Mouse (Mus musculus) cerebellum, adult (tissue): ENCODE data around the gene Gm10570.
A peak's percentile ranks its signal among the peaks of the same experiment; 100 is the strongest.

ENCODE experiments used
- ATAC-seq: cut with Nextera tagmentation; 2 replicates; pipeline ENCODE4 v1.9.2; 2017; ENCODE audit warnings: mild to moderate bottlenecking, moderate library complexity, mixed read lengths; ENCODE audit not compliant: insufficient number of reproducible peaks, low FRiP score, low TSS enrichment

The Gm10570 gene

DNA sequence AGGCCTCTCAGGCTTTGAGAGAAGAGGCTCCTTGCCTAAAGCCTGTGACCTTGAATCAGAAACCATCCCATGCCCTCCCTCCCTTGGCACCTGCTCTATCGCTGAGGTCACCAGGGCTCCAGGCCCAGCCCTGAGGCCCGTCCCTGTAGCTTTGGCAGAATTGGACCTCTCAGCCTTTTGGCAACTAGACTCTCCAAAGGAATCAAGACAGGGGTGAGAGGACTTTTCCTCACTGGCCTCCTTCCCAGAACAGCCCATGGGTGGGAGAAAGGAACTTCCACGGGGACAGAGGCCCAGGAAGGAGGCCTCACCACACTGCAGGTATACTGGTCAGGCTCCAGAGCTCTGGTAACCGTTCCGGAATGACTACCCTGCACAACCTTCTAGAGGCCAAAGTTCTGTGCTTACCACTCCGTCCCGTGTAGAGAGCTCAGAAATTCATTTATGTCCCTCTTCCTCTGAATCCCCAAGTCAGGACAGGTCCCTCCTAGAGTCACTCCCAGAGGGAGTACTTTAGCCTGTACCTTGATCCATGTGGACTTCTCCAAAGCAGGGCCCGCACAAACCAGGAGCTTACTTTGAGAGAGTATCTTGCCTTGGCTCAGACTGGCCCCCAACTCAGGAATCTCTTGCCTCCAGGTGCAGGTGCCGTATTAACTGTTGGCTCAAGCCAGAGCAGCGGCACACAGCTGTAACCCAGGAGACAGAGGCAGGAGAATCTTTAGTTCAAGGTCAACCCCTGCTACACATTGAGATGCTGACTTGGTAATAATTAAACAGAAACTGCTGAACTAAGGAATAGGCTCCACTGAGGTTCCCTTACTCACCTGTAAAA, 1.5 kb downstream of the Gm10570 start:
- no peak for ATAC-seq

DNA sequence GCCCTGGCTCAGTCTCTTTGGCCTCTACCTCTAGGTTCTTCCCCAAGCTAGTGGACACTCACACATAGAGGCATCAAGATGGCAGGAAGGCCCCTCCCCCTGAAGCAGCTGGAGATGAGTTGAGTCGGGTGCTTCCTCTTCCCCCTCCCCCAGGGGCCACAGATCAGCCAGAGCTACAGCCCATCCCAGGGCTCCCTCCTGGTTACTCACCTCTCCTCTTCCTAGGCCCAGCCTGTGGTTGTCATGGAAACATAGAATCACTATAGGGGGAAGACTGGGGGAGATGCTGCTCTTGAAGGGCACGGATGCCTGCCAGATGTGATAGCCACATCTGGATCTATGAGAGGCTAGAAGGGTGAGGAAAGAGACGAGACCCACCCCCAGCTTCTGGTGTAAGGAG, 3.7 kb downstream of the Gm10570 start:
- ATAC-seq, result no peak

DNA sequence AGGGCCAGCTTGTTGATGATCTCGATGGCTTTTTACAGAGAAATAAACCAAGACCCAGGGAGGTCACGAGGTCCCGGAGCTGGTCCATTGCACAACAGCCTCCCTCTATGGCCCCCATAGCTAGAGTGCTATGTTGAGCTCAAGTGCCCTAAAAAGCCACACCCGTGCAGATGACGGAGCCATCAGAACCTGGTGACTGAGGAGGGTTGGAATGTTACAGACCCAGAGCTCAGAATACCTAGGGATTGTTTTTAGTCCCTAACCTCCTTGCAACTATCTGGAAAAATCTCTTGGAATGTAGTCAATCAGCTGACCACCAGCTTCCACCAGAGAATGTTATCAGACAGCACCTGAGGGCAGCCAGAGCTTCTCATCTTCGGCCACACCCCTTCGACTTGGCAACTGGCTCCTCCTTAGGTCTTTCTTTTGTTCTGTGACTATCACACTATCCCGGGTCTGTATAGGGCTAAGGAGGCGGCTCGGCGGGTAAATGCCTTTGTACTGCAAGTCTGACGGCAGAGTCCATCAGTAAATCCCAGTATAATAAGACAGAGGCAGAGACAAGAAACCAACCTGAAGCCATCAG, 6.1 kb downstream of the Gm10570 start:
- ATAC-seq, result no peak

DNA sequence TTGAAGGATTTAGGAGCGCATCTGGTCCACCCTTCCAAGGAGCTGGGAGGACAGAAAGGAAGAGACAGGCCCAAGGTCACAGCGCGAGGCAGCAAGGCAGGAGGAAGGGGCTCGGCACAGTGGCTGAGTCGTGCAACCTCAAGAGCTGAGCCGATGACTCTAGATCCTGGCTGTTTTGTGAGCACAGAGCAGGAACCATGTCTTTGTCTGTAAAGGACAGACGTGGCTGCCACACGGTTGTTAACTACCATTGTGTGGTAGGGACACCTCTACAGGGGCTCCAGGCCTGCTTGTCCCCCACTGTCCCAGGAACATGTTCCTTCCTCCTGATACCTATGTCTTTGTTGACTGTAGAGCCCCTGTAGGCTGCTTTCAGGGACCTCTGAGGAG, 8.8 kb downstream of the Gm10570 start:
- ATAC-seq, result 0 out of 2 replicates have a peak, but pooled peaks have one; percentile 18

DNA sequence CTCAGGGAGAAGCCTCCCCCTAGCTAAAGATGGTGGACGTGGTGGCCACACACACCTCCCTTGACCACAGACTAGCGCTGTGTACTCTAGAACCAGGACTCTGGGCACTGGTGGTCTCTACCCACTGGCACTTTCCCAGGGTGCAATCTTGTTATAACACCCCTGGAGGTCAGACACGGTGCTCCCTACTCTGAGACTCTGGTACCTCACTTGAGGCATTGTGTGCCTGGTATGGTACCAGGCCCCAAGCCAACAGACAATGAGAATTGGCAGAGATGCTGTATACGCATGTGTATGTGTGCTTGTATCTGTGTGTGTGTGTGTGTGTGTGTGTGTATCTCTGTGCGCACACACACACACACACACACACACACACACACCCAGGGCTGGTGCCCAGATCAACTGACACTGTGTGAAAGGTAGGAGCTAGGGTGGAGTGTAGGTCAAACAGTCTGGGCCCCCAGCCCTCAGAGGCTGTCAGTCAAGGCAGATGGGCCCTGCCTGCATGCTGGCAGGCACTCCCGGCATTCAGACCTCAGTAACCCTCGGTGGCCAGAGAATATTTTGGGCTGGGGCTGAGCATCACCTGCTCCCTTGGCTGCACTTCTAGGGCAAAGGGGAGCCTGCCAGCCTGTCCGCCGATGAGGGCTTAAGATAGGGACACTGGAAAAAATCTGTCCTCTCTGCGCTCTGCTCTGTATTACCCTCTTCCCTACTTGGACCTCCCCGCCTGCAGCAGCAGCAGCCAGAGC, 9.4 kb downstream of the Gm10570 start:
- ATAC-seq, result peak; percentile 79

DNA sequence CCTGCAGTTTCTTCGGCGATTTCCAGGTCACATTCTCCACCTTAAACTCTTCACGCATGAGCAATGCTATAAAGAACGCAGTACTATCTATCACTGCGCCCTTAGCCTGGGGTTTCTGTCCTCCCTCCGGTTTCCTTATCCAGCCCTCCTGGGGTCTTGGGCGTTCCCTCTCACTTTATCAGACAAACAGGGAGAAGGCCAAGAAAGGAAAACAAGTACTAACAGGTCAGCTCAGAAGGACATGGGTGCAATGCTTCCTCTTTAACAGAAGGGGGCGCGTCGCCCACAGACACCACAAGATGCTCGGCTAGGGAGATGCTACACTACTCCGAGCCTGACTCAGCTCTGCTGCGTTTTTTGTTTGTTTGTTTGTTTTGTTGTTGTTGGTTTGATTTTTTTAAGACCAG, 11.3 kb downstream of the Gm10570 start:
- ATAC-seq, result no peak

DNA sequence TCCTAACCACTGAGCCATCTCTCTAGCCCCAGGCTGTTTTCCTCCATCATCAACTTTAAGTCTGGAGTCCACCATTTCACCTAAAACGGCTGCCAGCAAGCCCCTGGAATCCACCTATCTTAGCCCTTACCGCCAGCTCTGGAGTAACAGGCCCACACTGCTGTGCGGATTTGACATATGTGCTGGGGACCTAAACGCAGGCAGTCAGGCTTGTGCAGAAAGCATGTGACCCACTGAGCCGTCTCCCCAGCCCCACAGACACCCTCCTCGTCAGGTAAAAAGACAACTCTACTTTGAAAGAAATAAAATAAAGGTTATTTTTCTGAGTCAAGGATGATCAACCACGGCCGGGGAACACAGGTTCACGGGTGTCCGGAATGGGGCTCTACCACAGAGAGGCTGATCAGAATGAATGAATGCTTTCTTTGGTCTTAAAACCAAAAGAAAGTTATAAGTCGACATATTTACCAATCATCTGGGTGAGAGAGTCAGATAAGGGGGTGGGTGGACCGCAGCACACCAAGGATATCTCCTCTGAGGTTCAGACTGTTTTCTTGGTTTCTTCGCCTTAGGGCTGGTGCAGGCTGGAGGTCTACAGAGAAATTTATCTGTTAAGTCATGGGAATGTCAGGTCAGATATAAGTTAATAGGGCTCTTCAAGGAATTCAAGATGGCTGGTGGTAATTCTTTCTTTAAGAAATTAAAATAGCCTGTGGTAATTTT, 12.1 kb downstream of the Gm10570 start:
- no peak for ATAC-seq

DNA sequence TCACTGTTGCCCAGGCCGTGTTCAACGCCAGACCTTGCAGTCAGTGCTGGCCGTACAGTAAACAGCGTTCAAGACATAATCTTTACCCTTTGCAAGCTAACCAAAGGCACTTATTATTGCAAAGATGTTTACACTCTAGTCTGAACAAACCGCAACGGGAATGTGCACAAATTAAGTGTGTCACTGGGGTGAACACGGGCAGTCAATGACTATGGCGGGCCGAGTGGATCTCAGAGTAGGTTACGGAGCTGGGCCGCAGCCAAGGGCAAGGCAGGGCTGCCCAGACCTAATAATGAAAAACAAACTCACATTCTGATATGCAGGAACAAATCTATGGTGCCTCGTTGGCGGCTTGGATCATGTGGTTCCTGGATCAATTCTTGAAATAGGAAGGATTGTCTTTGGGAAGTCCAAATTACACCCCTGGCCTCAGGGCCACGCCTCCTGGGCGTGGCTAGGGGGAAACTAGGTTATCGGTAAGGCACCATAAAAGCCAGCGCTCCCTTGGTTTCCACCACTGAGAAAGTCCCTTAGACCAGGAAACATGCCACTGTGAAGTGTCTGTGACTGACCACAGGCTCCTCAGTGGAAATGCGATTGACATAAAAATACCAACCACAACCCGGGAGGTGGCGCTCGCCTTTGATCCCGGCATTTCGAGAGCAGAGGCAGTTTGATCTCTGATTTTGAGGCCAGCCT, 13.3 kb downstream of the Gm10570 start:
- no peak for ATAC-seq

DNA sequence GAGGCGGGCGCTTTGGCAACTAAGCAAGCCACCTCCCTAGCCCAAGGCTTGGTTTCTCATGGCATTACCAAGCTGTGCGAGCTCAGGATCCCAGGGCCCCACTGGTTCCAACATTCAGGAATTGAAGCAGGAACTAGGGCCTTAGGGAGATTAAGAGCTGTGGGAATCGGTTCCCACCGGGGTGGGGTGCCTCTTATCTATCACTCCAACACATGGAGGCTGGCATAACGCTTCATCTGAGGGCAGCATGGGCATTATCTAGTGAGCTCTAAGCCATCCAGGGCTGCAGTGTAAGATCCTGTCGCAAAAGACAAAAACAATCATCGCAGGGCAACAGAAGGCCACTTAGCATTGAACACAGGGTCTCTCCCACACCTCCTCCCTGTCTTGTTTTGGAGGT, 14.0 kb downstream of the Gm10570 start:
- ATAC-seq, result no peak

DNA sequence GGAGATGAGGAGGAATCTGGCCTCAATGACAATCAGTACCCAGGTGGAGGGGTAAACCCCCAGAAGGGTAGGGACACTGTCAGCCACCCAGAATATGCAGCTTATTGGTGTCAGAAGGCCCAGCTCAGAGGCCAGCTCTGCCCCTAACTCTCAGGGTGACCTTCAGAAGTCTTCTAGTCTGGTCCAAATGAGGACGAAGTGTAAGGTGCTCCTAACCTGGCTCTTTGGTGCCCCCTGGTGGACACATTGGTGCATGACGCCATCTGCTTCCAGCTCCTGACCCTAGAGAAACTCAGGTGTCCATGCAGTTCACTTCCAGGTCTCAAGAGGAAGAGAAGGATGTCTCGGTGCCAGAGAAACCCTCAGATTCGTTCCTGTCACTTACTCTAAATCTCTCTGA, 16.2 kb downstream of the Gm10570 start:
- peak; percentile 40; the same call in 1 of the 2 replicates for ATAC-seq

DNA sequence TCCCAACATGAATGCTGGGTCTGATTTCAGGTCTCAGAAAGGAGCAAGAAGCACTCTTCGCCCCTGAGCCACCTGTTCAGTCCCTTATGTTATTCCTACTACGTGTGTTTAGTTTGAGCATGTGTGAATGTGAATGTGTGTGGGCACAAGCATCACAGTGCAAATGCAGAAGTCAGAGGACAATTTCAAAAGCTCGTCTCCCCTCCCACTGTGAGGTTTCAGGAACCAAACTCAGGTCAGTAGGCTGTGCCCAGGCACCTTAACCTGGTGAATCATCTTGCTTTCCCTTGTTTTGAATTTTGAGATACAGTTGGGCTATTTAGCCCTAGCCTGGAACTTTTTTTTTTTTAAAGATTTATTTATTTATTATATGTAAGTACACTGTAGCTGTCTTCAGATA, 18.6 kb downstream of the Gm10570 start:
- no peak for ATAC-seq

DNA sequence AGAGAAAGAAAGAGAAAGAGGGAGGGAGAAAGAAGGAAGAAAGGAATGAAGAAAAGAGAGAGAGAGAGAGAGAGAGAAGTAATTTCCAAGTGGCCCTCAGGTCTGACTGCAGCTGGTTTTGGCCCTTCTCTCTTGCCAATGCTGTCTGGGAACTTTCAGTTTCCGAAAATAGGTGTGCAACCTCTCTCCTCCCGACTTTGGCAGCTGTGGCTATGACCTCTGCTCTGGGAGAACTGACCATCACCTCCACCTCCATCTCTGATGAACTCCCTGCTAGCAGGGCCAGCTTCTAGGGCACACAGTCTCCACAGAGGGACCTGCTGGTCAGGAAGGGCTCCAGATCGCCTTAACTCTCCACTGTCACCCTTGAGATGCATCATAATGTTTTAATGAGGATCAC, 21.9 kb downstream of the Gm10570 start:
- no peak for ATAC-seq

DNA sequence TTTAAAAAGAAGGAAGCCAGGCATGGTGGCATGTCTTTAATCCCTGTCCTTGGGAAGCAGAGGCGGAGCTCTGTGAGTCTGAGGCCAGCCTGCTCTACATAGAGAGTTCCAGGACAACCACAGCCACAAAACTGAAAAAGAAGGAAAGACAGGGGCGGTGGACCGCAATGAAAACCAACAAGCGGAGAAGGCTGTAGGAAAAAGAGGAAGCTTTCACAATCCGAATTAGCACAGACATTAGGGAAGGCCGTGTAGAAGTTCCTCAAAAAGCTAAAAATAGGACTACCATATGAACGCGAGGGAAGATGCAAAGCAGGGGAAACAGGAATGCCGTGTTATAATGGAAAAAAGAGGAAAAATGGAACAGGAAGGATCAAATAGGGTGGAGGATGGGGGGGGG, 24.6 kb downstream of the Gm10570 start:
- no peak for ATAC-seq

DNA sequence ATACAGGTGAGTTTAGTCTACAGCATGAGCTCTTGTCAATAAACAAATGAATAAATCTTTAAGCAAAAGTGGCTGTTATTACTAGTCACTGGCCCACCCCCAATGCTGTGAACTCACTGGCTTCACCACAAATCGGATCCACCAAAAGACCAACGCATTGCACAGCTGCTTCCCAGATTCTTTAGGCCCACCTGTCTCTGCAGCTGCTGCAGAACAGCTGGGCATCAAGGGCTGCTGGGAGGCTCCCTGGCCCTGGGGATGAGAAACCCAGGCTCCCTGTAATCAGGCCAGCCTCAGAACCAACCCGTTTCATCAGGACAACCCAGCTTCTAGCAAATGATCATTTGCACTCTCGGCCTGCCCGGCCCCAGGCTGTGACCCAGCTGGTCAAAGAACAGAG, 25.6 kb downstream of the Gm10570 start:
- no peak for ATAC-seq

DNA sequence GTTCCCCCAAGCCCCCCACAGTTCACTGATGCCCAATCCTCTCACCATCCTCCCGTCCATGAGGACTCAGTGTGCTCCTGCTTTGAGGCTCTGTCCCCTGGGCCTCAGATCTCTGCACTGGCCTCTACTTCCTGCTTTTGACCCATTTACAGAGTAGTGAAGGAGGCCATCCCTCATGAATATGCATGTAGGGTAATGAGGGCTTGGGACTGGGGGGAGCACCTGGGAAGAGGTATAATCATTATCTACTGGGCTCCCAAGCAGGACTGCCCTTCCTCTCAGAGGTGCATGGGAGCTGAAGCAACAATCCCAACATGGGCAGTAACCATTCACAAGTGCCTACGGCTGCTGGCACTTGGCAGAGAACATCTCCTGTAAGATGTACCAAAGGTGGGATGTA, 29.4 kb downstream of the Gm10570 start, which contains the start of gene Serinc2:
Serinc2 (minus strand) TSS at position 101 of the 400 bp plus-strand sequence.
- ATAC-seq, result no peak

DNA sequence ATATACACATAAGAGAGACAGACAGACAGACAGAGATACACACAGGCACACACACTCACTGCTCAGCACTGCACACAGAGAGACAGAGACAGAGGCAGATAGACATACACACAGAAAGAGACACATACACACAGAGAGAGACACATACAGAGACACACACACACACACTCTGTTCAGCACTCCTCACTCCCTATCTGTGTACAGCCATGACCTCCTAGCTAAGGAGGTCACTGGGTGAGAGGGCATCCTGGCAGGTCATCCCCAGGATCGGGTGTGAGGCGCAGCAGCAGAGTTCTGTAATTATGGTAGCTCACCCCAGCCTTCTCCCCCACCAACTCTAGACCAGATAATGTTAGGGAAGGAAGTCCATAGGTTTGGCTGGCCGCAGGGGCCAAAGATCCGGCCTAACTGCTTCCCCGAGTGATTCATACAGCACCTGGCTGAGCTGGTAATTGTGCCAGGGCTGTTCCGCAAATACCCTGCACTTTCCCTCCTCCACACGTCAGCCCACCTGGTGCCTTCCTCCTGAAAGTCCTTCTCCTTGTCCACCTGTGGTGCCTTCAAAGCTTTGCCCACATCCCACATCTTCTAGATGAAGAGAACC, 31.8 kb downstream of the Gm10570 start:
- ATAC-seq, result no peak

DNA sequence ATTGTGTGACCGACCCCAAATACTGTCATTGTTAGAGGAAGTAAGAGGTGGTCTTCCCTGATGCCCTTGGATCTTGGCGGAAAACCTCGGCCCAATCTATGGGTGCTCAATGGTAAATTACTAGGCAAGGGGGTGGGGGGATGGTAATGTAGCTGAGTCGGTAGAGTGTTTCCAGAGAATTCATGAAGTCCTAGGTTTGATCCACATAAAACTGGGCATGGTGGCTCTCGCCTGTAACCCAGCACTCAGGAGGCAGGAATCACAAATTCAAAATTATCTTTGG, 32.7 kb downstream of the Gm10570 start:
- no peak for ATAC-seq

DNA sequence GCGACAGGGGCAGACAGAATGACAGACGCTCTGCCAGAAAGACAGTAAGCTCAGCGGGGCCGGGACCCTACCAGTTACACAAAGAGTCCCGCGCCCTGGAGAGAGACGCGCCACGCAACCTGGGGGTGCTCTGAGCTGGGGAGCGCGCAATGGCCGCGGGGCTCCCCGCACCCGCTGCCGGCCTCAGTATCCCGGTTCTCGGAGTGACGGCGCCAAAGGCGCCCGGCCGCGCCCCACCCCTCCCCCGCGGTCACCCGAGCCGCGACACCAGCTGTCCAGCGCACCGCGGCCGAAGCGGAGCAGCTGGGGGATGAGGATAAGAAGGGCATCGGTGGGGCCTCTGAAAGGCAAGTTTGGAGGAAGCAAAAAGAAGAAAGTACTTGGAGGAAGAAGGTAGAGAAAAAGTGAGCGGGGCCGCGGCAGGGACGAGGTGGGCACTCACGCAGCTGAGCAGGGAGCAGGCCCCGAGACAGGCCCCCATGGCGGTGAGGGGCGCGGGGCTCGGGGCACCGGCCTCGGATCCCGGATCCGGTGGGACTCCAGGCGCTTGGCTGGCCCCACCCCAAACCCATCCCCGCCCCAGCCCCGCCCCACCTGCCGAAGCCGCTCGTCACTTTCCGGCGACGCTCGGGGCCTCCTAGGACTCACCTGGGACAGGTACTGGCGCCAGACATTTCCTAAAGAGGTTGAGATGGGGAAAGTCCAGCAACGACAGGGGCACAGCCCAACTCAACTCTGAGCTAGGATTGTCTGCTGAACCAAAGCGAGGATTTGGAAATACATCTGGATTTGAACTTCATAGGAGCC, 33.3 kb downstream of the Gm10570 start:
- ATAC-seq, result peak; percentile 18; the same call in 1 of the 2 replicates
